Mouse (Mus musculus): ENCODE results near the gene Mplkip. TPM values are rescaled to one million over a fixed set of nuclear protein-coding genes. Genes with fewer than 3 reads are reported as not detected.

Mplkip gene
- polyA plus RNA-seq, 1 experiment from 2014 or later, result 47.1 TPM

DNA sequence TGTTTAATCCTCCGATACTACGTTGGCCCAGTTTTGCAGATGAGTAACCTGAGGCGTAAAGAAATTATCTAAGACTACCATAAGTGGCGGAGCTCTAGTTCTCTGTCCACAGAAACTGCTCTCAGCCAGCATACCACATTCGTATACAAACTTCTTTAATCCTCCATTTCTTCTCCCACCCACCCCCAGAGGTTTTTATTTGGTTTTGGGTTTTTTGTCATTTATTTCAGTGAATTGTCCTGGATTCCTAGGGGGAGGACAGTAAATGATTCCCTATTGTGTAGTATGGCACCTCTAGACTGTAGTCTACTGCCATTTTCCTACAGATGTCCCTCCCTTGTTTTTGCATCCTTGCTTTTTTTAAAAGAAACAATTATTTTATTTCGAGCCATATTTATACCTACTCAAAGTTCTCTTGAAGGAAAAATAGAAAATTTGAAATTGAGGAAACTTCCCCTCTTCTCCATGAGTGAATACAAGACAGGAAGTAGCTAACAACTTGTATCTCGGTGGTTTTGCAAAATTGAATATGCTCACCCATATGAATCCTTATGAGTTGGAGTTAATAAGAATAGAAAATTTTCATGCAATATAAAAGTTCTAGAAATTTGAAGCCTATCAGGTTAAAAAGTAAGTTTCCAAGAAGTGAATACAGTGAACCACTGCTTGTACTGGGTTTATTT lies 1.0 kb downstream of the Mplkip start:
- Histone ChIP-seq H3K9me3 (ENCODE audit: control insufficient read depth, low read length) (no peaks in the 10 kb centered on the region), H3K4me3 (ENCODE audit: low read depth, low read length) (peak overlapping the region; percentile 80), H3K9ac (ENCODE audit: low read depth, low read length) (peak overlapping the region; percentile 93), H3K27ac (replicated peaks; ENCODE audit: low read depth, low read length) (peak overlapping the region; percentile 90; the same call in 1 of the 2 replicates), H3K36me3 (ENCODE audit: control insufficient read depth, insufficient read depth, low read length) (no peaks in the 10 kb centered on the region), H3K4me1 (ENCODE audit: control insufficient read depth, insufficient read depth, low read length) (0 out of 2 replicates have a peak, but pooled peaks cover 5% of the 10 kb centered on the region), H3K27me3 (replicated peaks; ENCODE audit: control insufficient read depth, insufficient read depth, low read length) (no peaks in the 10 kb centered on the region), H3K4me2 (ENCODE audit: low read depth, low read length) (peak overlapping the region; percentile 82)
- 11% methylated on average over 7 of the region's 7 CpGs for WGBS
- peak; percentile 9 for DNase-seq (ENCODE audit: low spot score)
- ATAC-seq (ENCODE audit: low read depth), result no peak

DNA sequence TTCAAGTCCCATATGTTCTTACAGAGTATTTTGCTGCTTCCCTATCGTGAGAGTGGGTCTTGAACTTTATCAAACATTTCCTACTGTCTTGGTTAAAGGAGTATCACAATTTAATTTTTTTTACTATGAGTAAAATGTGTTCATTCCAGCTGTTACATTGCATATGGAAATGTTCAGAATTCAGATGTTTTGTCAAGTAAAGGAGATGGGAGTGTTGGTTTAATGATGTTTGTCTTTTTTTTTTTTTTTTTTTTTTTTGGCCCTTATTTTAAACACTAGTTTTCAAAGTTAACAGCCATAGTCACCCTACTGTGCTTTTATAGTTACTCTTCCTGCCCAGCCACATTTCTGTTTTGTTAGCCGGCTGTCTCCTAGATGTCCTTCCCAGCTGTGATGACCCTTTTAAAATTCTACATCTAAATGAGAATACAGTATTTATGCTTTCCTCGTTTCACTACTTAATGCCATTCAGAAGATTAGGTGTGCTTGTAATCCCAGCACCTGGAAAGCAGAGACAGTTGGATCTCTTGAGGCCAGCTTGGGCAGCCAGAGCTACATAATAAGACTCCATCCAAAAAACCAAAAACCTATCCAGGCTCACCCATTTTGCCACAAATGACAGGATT lies 5.2 kb downstream of the Mplkip start:
- no peaks in the 10 kb centered on the region for H3K9me3 ChIP-seq (ENCODE audit: control insufficient read depth, low read length)
- no peak overlapping the region for H3K9ac ChIP-seq (ENCODE audit: low read depth, low read length)
- H3K27ac ChIP-seq (replicated peaks; ENCODE audit: low read depth, low read length), result no peak overlapping the region
- no peak overlapping the region for H3K4me2 ChIP-seq (ENCODE audit: low read depth, low read length)
- ATAC-seq (ENCODE audit: low read depth), result no peak
- DNase-seq (ENCODE audit: low spot score), result no peak
- H3K4me3 ChIP-seq (ENCODE audit: low read depth, low read length), result no peak overlapping the region
- no peaks in the 10 kb centered on the region for H3K4me1 ChIP-seq (ENCODE audit: control insufficient read depth, insufficient read depth, low read length)
- no peaks in the 10 kb centered on the region for H3K27me3 ChIP-seq (replicated peaks; ENCODE audit: control insufficient read depth, insufficient read depth, low read length)
- H3K36me3 ChIP-seq (ENCODE audit: control insufficient read depth, insufficient read depth, low read length), result no peaks in the 10 kb centered on the region
- WGBS, result 85% methylated on average over 3 of the region's 3 CpGs

DNA sequence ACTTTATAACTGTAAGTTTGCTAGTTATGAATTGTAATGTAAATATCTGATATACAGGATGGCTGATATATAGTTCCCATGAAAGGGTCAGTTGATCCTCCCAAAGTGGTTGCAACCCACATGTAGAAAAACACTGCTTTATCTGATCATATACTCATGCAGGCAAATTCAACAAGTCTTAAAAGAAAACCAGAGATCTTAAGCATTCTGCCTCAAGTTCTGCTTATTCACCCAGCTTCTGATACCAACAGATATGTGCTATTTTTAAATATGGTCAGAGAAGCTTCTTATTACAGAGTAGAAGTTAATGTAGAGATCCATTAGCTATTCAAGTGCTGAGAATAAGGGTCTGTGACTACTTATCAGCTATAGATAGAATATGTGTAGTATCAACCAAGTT lies 6.3 kb downstream of the Mplkip start:
- Histone ChIP-seq H3K27me3 (replicated peaks; ENCODE audit: control insufficient read depth, insufficient read depth, low read length) (no peaks in the 10 kb centered on the region), H3K4me2 (ENCODE audit: low read depth, low read length) (no peak overlapping the region), H3K9me3 (ENCODE audit: control insufficient read depth, low read length) (no peaks in the 10 kb centered on the region), H3K9ac (ENCODE audit: low read depth, low read length) (no peak overlapping the region), H3K4me1 (ENCODE audit: control insufficient read depth, insufficient read depth, low read length) (no peaks in the 10 kb centered on the region), H3K27ac (replicated peaks; ENCODE audit: low read depth, low read length) (no peak overlapping the region), H3K4me3 (ENCODE audit: low read depth, low read length) (no peak overlapping the region), H3K36me3 (ENCODE audit: control insufficient read depth, insufficient read depth, low read length) (no peaks in the 10 kb centered on the region)
- ATAC-seq (ENCODE audit: low read depth) (no peak), DNase-seq (ENCODE audit: low spot score) (no peak)

DNA sequence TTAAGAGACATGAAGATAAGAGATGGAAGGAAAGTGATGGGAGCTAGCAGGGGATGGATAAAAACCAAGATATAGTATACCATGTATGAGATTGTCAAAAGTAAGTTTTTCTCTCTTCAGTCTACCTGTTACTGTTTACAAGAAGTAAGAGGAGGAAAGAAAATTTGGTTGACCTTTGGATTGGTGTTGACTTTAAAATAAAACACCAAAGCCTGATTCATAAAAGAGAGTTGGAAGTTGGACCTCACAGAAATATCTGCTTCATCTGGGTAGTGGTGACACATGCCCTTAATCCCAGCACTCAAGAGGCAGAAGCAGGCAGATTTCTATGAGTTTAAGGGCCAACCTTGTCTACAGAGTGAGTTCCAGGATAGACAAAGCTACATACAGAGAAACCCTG lies 7.3 kb downstream of the Mplkip start:
- no peak for ATAC-seq (ENCODE audit: low read depth)
- Histone ChIP-seq H3K27ac (replicated peaks; ENCODE audit: low read depth, low read length) (no peak overlapping the region), H3K4me1 (ENCODE audit: control insufficient read depth, insufficient read depth, low read length) (no peaks in the 10 kb centered on the region), H3K36me3 (ENCODE audit: control insufficient read depth, insufficient read depth, low read length) (no peaks in the 10 kb centered on the region), H3K27me3 (replicated peaks; ENCODE audit: control insufficient read depth, insufficient read depth, low read length) (no peaks in the 10 kb centered on the region), H3K4me2 (ENCODE audit: low read depth, low read length) (no peak overlapping the region), H3K4me3 (ENCODE audit: low read depth, low read length) (no peak overlapping the region), H3K9me3 (ENCODE audit: control insufficient read depth, low read length) (no peaks in the 10 kb centered on the region), H3K9ac (ENCODE audit: low read depth, low read length) (no peak overlapping the region)
- DNase-seq (ENCODE audit: low spot score), result no peak

DNA sequence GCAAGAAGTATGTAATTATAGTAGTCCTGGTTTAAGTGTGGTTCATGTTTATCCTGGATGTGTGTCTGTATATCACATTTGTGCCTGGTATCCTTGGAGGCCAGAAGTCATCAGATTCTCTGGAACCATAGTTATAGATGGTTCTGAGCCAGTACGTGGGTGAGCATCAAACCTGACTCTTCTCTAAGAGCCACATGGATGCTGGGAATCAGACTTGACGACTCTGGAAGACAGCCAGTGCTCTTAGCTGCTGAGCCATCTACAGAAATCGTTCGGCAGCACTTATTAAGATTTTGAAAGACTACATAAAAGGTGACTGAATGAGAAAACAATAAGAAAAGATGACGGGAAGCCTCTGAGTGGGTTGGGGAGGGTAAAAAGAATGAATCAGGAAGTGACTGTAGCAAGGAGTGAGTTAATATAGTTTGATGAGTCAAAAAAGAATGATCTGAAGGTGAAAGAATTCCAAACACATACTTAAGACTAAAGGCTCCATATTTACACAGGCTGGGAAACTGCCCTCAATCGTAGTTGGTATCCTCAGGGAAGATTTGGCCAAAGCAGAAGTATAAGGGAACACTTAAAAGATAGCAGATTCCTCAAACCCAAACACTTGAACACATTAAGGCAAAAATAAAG lies 10.3 kb downstream of the Mplkip start:
- no peak for DNase-seq (ENCODE audit: low spot score)
- H3K27me3 ChIP-seq (replicated peaks; ENCODE audit: control insufficient read depth, insufficient read depth, low read length), result no peaks in the 10 kb centered on the region
- H3K27ac ChIP-seq (replicated peaks; ENCODE audit: low read depth, low read length), result no peak overlapping the region
- H3K4me2 ChIP-seq (ENCODE audit: low read depth, low read length), result no peak overlapping the region
- no peaks in the 10 kb centered on the region for H3K4me1 ChIP-seq (ENCODE audit: control insufficient read depth, insufficient read depth, low read length)
- 85% methylated on average over 6 of the region's 6 CpGs for WGBS
- H3K36me3 ChIP-seq (ENCODE audit: control insufficient read depth, insufficient read depth, low read length), result no peaks in the 10 kb centered on the region
- no peak for ATAC-seq (ENCODE audit: low read depth)
- no peak overlapping the region for H3K4me3 ChIP-seq (ENCODE audit: low read depth, low read length)
- no peaks in the 10 kb centered on the region for H3K9me3 ChIP-seq (ENCODE audit: control insufficient read depth, low read length)
- no peak overlapping the region for H3K9ac ChIP-seq (ENCODE audit: low read depth, low read length)

DNA sequence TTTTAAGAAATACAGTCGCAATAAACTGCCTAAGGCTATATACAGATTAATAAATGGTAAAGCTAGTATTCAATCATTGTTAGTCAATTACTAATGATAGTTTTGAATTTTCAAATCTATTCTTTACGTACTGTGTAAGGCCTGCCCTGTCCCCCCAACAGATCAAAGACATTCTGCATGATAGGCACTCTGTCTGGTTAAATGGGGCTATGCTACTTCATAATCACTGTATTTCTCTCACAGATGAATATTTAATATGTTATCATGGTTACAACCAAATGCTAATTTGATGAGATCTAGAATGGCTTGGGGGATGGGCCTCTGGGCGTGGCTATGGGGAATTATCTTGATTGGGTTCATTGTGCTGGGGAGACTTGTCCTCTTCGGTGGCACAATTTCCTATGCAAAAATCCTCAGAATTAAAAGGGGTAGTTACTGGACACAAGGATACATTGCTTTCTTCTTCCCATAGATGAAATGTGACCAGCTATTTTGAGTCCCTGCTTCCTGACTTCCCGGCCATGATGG lies 13.9 kb downstream of the Mplkip start:
- Histone ChIP-seq H3K4me3 (ENCODE audit: low read depth, low read length) (no peak overlapping the region), H3K27me3 (replicated peaks; ENCODE audit: control insufficient read depth, insufficient read depth, low read length) (no peaks in the 10 kb centered on the region), H3K36me3 (ENCODE audit: control insufficient read depth, insufficient read depth, low read length) (no peaks in the 10 kb centered on the region), H3K9me3 (ENCODE audit: control insufficient read depth, low read length) (no peaks in the 10 kb centered on the region), H3K4me2 (ENCODE audit: low read depth, low read length) (no peak overlapping the region), H3K27ac (replicated peaks; ENCODE audit: low read depth, low read length) (no peak overlapping the region), H3K9ac (ENCODE audit: low read depth, low read length) (no peak overlapping the region), H3K4me1 (ENCODE audit: control insufficient read depth, insufficient read depth, low read length) (no peaks in the 10 kb centered on the region)
- DNase-seq (ENCODE audit: low spot score) (no peak), ATAC-seq (ENCODE audit: low read depth) (no peak)
- WGBS, result 86% methylated on average over 5 of the region's 5 CpGs

DNA sequence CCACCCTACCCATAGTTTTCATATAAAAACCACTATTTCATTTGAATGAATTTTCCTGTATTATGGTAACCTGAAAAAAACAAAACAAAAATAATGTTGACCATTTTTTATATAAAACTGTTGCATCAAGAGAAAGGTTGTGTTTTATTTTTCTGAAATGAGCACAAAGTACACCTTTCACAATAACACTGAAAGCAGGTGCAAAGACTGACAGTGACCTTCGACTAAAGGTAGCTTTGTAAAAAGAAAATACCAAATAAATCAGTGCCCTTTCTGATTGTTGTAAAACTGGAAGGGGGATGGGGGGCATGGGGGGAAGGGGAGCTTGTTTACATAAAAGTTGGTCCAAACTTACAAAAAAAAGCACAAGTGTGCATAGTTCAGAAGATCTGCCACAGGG lies 22.4 kb downstream of the Mplkip start:
- ATAC-seq (ENCODE audit: low read depth), result no peak
- H3K4me2 ChIP-seq (ENCODE audit: low read depth, low read length), result no peak overlapping the region
- no peak overlapping the region for H3K4me3 ChIP-seq (ENCODE audit: low read depth, low read length)
- H3K27me3 ChIP-seq (replicated peaks; ENCODE audit: control insufficient read depth, insufficient read depth, low read length), result no peaks in the 10 kb centered on the region
- no peak overlapping the region for H3K27ac ChIP-seq (replicated peaks; ENCODE audit: low read depth, low read length)
- H3K9me3 ChIP-seq (ENCODE audit: control insufficient read depth, low read length), result no peaks in the 10 kb centered on the region
- H3K9ac ChIP-seq (ENCODE audit: low read depth, low read length), result no peak overlapping the region
- no peaks in the 10 kb centered on the region for H3K4me1 ChIP-seq (ENCODE audit: control insufficient read depth, insufficient read depth, low read length)
- peaks cover 47% of the 10 kb centered on the region for H3K36me3 ChIP-seq (ENCODE audit: control insufficient read depth, insufficient read depth, low read length)
- WGBS, result 95% methylated on average over 1 of the region's 1 CpGs
- no peak for DNase-seq (ENCODE audit: low spot score)

DNA sequence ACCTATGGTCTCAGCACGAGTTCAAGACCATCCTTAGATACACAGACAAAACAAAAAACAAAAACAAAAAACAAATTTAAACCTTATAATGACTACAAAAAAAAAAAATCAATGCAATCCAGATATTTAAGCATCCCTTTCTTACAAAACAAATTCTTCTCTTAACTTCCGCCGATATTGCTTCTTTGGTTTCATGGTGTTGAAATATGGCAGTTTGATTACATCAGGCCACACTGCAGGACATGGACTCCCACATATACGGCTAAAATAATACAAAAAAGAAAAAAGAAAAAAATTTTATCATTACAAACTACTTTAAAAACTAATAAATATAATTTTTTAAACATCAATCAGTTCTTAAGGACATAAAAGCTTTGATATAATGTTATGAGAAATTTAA lies 32.9 kb downstream of the Mplkip start:
- Histone ChIP-seq H3K9ac (ENCODE audit: low read depth, low read length) (no peak overlapping the region), H3K27me3 (replicated peaks; ENCODE audit: control insufficient read depth, insufficient read depth, low read length) (no peaks in the 10 kb centered on the region), H3K4me1 (ENCODE audit: control insufficient read depth, insufficient read depth, low read length) (no peaks in the 10 kb centered on the region), H3K9me3 (ENCODE audit: control insufficient read depth, low read length) (no peaks in the 10 kb centered on the region), H3K27ac (replicated peaks; ENCODE audit: low read depth, low read length) (no peak overlapping the region), H3K36me3 (ENCODE audit: control insufficient read depth, insufficient read depth, low read length) (peaks cover 22% of the 10 kb centered on the region; the same call in 1 of the 2 replicates), H3K4me3 (ENCODE audit: low read depth, low read length) (no peak overlapping the region), H3K4me2 (ENCODE audit: low read depth, low read length) (no peak overlapping the region)
- ATAC-seq (ENCODE audit: low read depth) (no peak), DNase-seq (ENCODE audit: low spot score) (no peak)
- 94% methylated on average over 4 of the region's 4 CpGs for WGBS
